Mouse (Mus musculus) left cerebral cortex, adult 18-20 months (tissue): ENCODE results near the gene Mpv17l2. TPM values are rescaled to one million over a fixed set of nuclear protein-coding genes. Genes with fewer than 3 reads are reported as not detected.

Experiments used
- DNase-seq, 2 experiments: peaks; one replicate each; pipeline ENCODE4 v3.0.0; 2021 to 2022; ENCODE audit warnings: low spot score in 2 of 2, mixed read lengths in 1 of 2
- total RNA-seq, 2 experiments: library from RNA; stranded (reverse); gene quantifications; 2 replicates each; pipeline ENCODE4 v1.2.3; 2021

Mpv17l2 gene
- total RNA-seq, 2 experiments from 2014 or later: 31.3 to 31.4 TPM

DNA sequence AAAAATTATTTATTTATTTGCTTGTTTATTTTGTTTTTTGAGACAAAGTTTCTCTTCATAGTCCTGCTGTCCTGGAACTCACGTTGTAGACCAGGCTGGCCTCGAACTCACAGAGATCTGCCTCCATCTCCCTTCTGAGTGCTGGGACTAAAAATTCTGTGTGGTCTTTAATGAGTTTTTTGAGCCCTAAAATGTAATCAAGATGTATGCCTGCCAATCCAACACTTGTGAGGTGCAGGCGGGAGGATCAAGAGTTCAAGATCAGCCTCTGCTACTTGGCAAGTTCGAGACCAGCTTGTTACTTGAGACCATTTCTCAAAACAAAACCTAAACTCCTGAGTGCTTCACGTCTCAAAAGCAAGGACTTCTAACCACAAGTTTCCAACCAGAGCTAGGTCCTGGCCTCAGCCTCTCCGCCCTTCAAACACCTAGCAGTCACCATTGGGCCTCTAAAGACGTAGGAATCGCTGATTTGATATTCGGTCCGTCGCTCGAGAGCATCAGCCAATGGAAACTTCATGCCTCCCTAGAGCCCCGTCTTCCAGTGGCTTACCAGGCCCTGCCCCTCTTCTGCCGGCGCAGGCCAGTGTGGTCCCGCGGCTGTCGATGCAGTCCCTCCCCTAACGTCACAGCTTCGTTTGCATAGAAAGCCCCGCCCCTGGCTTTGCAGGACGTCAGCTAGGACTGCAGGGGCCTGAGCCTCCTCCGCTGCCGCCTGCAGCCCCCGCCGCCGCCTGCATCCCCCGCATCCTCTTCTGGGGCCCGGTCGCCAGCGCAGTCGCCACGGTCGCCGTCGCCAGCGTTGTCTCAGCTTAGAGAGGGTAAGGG lies 6.5 kb downstream of the Mpv17l2 start, which contains the start of gene Rab3a:
Gene Rab3a (plus strand): TSS at position 637 of the 828 bp plus-strand sequence.
- peak; percentile 95 to 96 for DNase-seq

DNA sequence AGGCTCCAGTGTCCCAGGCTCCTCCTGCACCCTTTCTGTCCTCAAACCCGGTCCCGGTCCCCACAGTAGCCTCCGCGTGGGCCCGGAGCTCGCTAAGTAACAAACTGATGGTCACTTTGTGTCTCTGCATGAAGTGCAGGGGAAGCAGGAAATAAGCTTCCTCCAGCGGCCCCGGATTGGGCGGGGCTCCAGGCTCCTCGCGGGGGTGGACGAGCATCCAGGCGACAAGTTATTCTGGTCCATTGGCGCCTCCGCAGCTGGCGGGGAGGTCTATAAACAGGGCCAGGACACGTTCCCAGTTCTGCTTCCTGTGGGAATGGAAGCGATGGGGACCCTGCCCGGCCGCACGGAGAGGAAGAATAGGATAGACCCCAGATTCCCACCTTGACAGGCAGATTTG lies 7.6 kb downstream of the Mpv17l2 start:
- peak; percentile 90 to 93 for DNase-seq

GRCm38 (mm10) chr8:70752000-70752764 lies 8.6 kb downstream of the Mpv17l2 start:
- peak; percentile 65 to 86 for DNase-seq

DNA sequence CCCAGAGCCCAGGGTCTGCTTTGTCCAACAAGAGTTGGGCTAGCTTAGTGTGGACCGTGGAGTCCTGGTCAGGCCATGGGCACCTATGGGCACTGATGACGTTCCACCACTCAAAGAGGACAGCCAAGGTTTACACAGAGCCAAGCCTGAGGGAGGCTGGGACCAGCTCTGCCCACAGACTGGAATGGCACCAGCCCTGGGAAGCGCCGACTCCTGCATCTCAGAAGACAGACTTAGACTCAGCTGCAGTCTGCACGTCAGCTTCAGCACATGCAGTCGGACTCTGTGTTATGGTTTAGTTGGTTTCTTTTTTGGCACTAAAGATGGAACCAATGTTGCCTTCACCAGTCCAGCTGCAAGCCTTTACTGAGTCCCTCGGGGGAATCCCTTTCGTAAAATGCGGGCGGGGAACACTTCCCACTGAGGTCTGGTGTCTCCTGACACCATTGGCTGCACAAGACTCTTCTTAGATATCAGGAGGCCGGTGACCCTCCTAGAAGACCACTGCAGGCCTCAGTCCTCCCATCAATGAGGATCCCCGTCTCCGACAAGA lies 10.5 kb downstream of the Mpv17l2 start:
- DNase-seq: peak in 1 of 2 experiments; percentile 47

DNA sequence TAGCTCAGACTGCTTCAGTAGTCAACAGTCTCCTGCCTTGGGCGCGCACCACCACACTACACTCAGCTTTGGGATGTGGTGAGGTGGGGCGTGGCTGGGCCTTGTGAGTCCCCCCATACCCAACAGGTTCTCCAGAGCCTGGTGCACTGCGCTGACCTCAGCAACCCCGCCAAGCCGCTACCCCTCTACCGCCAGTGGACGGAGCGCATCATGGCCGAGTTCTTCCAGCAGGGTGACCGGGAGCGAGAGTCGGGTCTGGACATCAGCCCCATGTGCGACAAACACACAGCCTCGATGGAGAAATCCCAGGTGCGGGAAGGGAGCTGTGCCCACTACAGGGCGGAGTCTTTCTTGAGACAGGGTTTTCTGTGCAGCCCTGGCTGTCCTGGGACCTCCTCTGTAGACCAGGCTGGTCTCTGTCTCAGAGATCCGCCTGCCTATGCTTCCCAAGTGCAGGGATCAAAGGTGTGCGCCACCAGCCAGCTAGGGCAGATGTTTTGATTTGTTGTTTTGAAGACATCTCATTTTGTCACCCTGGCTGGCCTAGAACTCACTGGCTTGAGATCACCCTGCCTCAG lies 11.6 kb downstream of the Mpv17l2 start:
- no peak for DNase-seq

DNA sequence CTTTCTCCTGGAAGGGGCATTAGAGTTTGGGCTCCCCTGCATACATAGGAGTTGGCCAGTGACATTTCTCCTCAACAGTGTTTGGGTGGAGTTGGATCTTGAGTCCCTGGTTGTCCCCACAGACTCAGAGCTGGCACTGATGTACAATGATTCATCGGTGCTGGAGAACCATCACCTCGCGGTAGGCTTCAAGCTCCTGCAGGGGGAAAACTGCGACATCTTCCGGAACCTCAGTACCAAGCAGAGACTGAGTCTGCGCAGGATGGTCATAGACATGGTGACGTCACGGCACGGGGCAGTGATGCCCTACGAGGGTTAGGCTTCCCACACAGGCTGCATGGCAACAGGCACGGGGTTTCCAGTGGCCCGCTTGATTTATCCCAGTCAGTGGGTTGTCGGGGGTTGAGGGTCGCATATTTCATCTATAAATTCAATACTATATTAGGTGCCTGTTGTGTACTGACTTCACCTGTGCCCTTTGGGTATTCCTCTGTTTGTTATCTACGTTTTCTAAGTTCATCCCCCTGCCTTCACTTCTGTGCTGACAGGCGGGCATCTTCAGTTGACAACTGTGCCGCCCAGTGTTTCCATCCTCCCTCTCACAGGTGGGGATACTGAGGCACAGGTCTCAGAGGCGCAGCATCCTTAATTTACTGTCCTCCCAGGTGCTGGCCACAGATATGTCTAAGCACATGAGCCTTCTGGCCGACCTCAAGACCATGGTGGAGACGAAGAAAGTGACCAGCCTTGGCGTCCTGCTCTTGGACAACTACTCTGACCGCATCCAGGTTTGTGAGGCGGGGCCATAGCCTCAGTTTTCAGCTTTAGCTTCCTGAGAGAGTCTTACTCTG lies 12.3 kb downstream of the Mpv17l2 start:
- no peak for DNase-seq

- no peak for DNase-seq
These were observed 13.4 kb downstream of the Mpv17l2 start for GRCm38 (mm10) chr8:70747211-70747890.

GRCm38 (mm10) chr8:70746676-70747075 lies 14.1 kb downstream of the Mpv17l2 start:
- no peak for DNase-seq

DNA sequence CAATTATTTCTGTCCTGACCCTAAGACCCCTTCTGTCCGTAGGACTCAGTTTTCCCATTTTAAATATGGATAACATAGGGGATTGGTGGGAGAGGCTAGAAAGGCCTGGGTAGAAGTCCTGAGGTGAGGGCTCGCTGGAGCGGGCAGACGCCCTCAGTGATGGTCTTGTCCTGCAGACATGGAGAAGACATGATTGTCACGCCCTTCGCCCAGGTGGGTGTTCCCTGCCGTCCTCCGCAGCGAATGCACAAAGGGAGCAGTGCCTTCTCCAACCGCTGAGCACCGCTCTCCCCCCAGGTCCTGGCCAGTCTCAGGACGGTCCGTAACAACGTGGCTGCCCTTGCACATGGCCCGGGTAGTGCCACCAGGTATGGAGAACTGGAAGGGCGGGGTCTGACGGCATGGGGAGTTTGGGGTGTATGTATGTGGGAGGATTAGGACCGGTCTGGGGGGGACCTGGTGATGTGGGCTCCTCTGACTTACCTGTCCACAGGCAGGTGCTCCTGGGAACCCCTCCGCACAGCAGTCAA lies 15.0 kb downstream of the Mpv17l2 start:
- DNase-seq: no peak

DNA sequence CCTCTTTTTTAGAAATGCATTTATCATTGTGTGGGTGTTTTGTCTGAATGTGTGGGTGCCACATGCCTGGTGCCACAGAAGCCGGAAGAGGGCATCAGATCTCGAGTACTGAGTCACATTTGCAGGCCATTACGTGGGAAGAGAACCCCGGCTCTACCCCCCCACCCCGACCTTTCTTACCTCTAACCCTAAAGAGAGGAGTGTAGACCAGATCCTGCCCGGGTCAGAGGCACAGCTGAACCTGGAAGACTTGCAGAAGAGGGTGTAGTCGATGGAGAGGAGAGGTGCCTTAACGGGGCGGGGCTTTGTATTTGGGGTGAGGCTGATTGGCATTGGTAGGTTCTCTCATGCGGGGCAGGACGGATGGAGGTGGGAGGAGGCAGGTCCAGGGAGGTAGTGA lies 15.9 kb downstream of the Mpv17l2 start:
- DNase-seq: no peak

GRCm38 (mm10) chr8:70743656-70744590 lies 16.8 kb downstream of the Mpv17l2 start:
- DNase-seq: no peak

DNA sequence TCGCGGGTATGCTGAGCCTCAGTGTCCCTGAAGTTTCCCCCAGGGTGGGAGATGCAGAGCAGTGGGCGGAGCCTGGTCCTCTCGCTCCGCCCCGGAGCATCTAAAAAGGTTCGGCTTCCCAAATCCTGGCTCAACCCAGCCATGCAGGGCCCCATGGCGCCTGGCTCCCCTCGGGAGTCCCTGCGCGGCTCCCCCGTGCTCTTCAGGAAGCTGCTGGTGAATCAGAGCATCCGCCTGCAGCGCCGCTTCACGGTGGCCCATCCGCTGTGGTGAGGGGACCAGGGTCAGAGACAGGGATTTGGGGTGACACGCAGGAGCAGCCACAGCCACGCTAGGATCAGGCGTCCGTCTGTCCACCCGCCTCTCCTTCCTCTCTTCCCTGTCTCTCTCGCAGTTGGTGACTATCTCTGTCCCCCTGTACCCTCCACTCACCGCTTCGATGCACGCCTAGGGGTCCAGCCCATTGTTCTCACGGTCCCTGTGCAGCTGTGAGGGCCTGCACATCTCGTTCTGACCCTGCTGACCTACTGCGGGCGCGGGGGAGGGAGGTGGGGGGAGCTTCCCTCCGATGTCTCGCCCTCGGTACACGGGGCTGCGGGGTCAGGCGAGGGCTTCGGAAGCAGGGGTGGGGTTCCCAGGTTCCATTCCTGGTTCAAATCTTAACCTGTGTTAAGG lies 17.6 kb downstream of the Mpv17l2 start:
- DNase-seq: no peak

DNA sequence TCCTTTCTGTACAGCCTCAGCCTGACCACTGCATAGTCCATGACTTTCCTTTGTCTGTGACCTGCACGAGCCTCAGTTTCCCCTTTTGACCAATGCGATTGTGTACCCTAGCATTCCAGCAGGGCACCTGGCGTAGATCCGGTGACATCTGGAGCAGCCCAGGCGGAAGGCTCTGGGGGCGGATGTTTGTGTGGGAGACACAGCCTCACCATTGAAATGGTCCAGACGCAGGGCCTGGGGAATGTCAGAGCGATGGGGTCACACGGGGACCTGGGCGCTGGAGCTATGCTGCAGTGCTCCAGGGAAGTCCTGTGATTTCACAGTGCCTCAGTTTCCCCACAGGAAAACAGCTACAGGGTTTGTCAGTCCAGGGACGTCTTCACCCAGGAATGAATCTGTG lies 18.6 kb downstream of the Mpv17l2 start:
- DNase-seq: no peak

DNA sequence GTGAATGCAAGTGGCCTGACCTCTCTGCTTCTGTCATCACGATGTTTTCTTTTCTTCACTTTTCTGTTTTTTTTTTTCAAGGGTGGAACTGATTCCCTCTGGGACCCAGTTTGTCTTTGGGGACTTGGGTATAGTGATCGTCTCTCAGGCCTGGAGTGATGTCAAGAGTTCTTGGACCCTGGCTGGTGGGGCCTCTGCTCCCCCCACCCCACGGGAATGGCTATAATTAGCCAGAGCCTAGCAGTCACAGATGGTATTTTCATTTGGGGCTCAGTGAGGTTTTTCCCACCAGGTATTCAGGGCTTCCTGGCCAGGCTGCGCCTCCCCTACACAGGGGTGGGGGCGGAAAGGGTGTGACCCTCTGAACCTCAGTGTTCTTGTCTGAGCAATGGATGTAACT lies 19.1 kb downstream of the Mpv17l2 start:
- no peak for DNase-seq

GRCm38 (mm10) chr8:70738211-70738610 lies 22.5 kb downstream of the Mpv17l2 start:
- DNase-seq: no peak

GRCm38 (mm10) chr8:70737705-70738104 lies 23.0 kb downstream of the Mpv17l2 start:
- DNase-seq: no peak

GRCm38 (mm10) chr8:70730956-70731355 lies 29.8 kb downstream of the Mpv17l2 start:
- DNase-seq: no peak

DNA sequence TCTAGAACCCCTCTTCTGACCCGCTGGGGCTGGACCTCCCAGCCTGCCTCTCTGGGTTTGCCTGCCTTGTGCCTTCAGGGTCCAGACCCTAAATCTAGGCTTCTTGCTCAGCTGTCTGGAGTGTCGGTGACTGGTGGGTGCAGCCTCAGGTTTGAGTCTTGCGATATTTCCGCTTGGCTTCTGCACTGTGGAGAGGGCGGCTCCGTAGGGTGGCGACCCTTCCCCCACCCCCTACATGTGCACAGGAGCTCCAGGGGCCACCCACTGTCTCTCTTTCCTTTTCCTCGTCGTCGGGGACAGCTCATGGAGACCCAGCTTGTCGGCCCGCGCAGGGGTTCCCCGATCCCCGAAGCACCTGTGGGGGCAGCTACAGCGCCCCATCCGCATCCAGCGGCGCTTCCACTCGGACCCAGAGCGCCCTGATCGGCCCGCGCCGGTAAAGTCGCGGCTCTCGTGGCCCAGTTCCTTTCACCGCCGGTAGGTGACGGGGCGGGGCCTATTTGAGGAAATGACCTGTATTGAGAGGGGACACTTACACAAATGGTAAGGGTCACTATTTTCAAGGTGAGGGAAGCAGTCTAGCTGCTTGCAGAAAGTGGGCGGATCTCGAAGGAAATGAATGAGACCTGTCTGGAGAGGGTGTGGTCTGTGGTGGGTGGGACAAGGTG lies 30.8 kb downstream of the Mpv17l2 start:
- DNase-seq: no peak
